Mouse (Mus musculus) cerebellum, adult (tissue): Measurements from ENCODE around the gene Gm20388.

ENCODE experiments used
- ATAC-seq: cut with Nextera tagmentation; 2 replicates; pipeline ENCODE4 v1.9.2; 2017; ENCODE audit warnings: mild to moderate bottlenecking, moderate library complexity, mixed read lengths; ENCODE audit not compliant: insufficient number of reproducible peaks, low FRiP score, low TSS enrichment

Gm20388 gene

GRCm38 (mm10) chr8:124278956-124279689 is 4368.5 kb downstream of the Gm20388 start:
- no peak for ATAC-seq

GRCm38 (mm10) chr8:124279690-124279985 is 4369.0 kb downstream of the Gm20388 start:
- ATAC-seq = no peak

GRCm38 (mm10) chr8:124281700-124282541 is 4371.3 kb downstream of the Gm20388 start:
- ATAC-seq = peak; percentile 37; the same call in 1 of the 2 replicates

- ATAC-seq = no peak
Observed at GRCm38 (mm10) chr8:124282878-124283630, 4372.4 kb downstream of the Gm20388 start.

GRCm38 (mm10) chr8:124283644-124284332 is 4373.1 kb downstream of the Gm20388 start:
- ATAC-seq = no peak

- no peak for ATAC-seq
Observed at GRCm38 (mm10) chr8:124284333-124284711, 4373.7 kb downstream of the Gm20388 start.

GRCm38 (mm10) chr8:124284984-124285576 is 4374.4 kb downstream of the Gm20388 start:
- ATAC-seq = no peak

- no peak for ATAC-seq
Observed at GRCm38 (mm10) chr8:124286461-124287124, 4376.0 kb downstream of the Gm20388 start.

GRCm38 (mm10) chr8:124288215-124288864 is 4377.7 kb downstream of the Gm20388 start:
- ATAC-seq = no peak

- no peak for ATAC-seq
Observed at GRCm38 (mm10) chr8:124289481-124290050, 4378.9 kb downstream of the Gm20388 start.

GRCm38 (mm10) chr8:124290911-124291691 is 4380.5 kb downstream of the Gm20388 start:
- ATAC-seq = no peak

GRCm38 (mm10) chr8:124291693-124292092 is 4381.1 kb downstream of the Gm20388 start:
- ATAC-seq = no peak

- ATAC-seq = no peak
Observed at GRCm38 (mm10) chr8:124292965-124293364, 4382.3 kb downstream of the Gm20388 start.

- no peak for ATAC-seq
Observed at GRCm38 (mm10) chr8:124294425-124294824, 4383.8 kb downstream of the Gm20388 start.

GRCm38 (mm10) chr8:124294900-124295299 is 4384.3 kb downstream of the Gm20388 start:
- no peak for ATAC-seq

- no peak for ATAC-seq
Observed at GRCm38 (mm10) chr8:124295357-124295756, 4384.7 kb downstream of the Gm20388 start.

GRCm38 (mm10) chr8:124301512-124301911 is 4390.9 kb downstream of the Gm20388 start:
- ATAC-seq = no peak
